ENCODE assay signal across 7 mouse cellular contexts in genomic region chr10:80963031-80963975, GRCm38 (mm10). TPM values are rescaled to one million over a fixed set of nuclear protein-coding genes. Genes with fewer than 3 reads are reported as not detected.
DNase-seq lines count a peak whose midpoint lies in the region; ATAC-seq lines count a peak whose summit lies in the region.

No protein-coding gene starts in this region.

- ATAC-seq in heart, embryonic 12.5 days (ENCODE audit: insufficient number of reproducible peaks, low FRiP score) = no peak; the same call in 1 of the 2 replicates
- ATAC-seq in liver, embryonic 12.5 days = 0 out of 2 replicates have a peak, but pooled peaks have one; percentile 25
- no peak for ATAC-seq in forebrain, embryonic 13.5 days

- H3K27ac ChIP-seq in heart, embryonic 12.5 days (ENCODE audit: poor library complexity, severe bottlenecking) = peak overlapping the region; percentile 82
- peak overlapping the region; percentile 65 for H3K27ac ChIP-seq in liver, embryonic 12.5 days
- no peak overlapping the region for H3K27ac ChIP-seq in forebrain, embryonic 13.5 days

- H3K9ac ChIP-seq in heart, embryonic 12.5 days = 0 out of 2 replicates have a peak overlapping the region, but pooled peaks have one; percentile 28
- no peak overlapping the region for H3K9ac ChIP-seq in liver, embryonic 12.5 days
- no peak overlapping the region for H3K9ac ChIP-seq in forebrain, embryonic 13.5 days

- WGBS in heart, embryonic 12.5 days = 29% methylated on average over 12 of the region's 12 CpGs
- 50% methylated on average over 12 of the region's 12 CpGs for WGBS in liver, embryonic 12.5 days (ENCODE audit: insufficient replicate concordance)
- 61% methylated on average over 12 of the region's 12 CpGs for WGBS in forebrain, embryonic 13.5 days

- no peaks in the 10 kb centered on the region for H3K9me3 ChIP-seq in heart, embryonic 12.5 days (replicated peaks)
- H3K9me3 ChIP-seq in liver, embryonic 12.5 days (replicated peaks) = no peaks in the 10 kb centered on the region
- no peaks in the 10 kb centered on the region for H3K9me3 ChIP-seq in forebrain, embryonic 13.5 days (replicated peaks)

- no peaks in the 10 kb centered on the region for H3K36me3 ChIP-seq in heart, embryonic 12.5 days
- H3K36me3 ChIP-seq in liver, embryonic 12.5 days = no peaks in the 10 kb centered on the region
- no peaks in the 10 kb centered on the region for H3K36me3 ChIP-seq in forebrain, embryonic 13.5 days (ENCODE audit: poor library complexity, severe bottlenecking)

- peak; percentile 57 for DNase-seq in retina, postnatal 1 day
- no peak for DNase-seq in retina, embryonic 14.5 days (ENCODE audit: low spot score)
- DNase-seq in urinary bladder, postnatal 14 days (ENCODE audit: low spot score) = no peak
- no peak for DNase-seq in thymus, postnatal 4 days

- H3K27me3 ChIP-seq in heart, embryonic 12.5 days (replicated peaks) = no peaks in the 10 kb centered on the region
- peaks cover 7% of the 10 kb centered on the region; the same call in 1 of the 2 replicates for H3K27me3 ChIP-seq in liver, embryonic 12.5 days (replicated peaks)
- peaks cover 5% of the 10 kb centered on the region; the same call in 1 of the 2 replicates for H3K27me3 ChIP-seq in forebrain, embryonic 13.5 days

- no peak overlapping the region for H3K4me3 ChIP-seq in heart, embryonic 12.5 days
- H3K4me3 ChIP-seq in liver, embryonic 12.5 days = no peak overlapping the region
- no peak overlapping the region for H3K4me3 ChIP-seq in forebrain, embryonic 13.5 days

- H3K4me2 ChIP-seq in heart, embryonic 12.5 days = peak overlapping the region; percentile 7; the same call in 1 of the 2 replicates
- no peak overlapping the region for H3K4me2 ChIP-seq in liver, embryonic 12.5 days
- no peak overlapping the region for H3K4me2 ChIP-seq in forebrain, embryonic 13.5 days

- H3K4me1 ChIP-seq in heart, embryonic 12.5 days (replicated peaks) = peaks cover 65% of the 10 kb centered on the region
- peaks cover 37% of the 10 kb centered on the region for H3K4me1 ChIP-seq in liver, embryonic 12.5 days
- peaks cover 15% of the 10 kb centered on the region for H3K4me1 ChIP-seq in forebrain, embryonic 13.5 days

RNA-seq across cellular contexts. Expression of gene Gadd45b, which starts 33.4 kb away (rescaled TPM):
- 27.8 and 29.9 TPM in 2 replicates for polyA plus RNA-seq in heart, embryonic 12.5 days (2016; fragmentation: Nextera tagmentation; extraction: Ambion mirVana)
- 1.6 and 2.0 TPM in 2 replicates for polyA plus RNA-seq in liver, embryonic 12.5 days (2016; fragmentation: Nextera tagmentation; extraction: Ambion mirVana)
- 4.9 and 5.1 TPM in 2 replicates for polyA plus RNA-seq in forebrain, embryonic 13.5 days (2015; fragmentation: Nextera tagmentation; extraction: Ambion mirVana)

RNA-seq across cellular contexts. Expression of gene Lmnb2, which starts 45.3 kb away (rescaled TPM):
- polyA plus RNA-seq in heart, embryonic 12.5 days (2016; fragmentation: Nextera tagmentation; extraction: Ambion mirVana) = 34.3 and 35.3 TPM in 2 replicates
- polyA plus RNA-seq in liver, embryonic 12.5 days (2016; fragmentation: Nextera tagmentation; extraction: Ambion mirVana) = 23.1 and 23.6 TPM in 2 replicates
- 54.0 and 54.9 TPM in 2 replicates for polyA plus RNA-seq in forebrain, embryonic 13.5 days (2015; fragmentation: Nextera tagmentation; extraction: Ambion mirVana)

RNA-seq across cellular contexts. Expression of gene Gng7, which starts 51.4 kb away (rescaled TPM):
- 1.5 and 1.7 TPM in 2 replicates for polyA plus RNA-seq in heart, embryonic 12.5 days (2016; fragmentation: Nextera tagmentation; extraction: Ambion mirVana)
- 0.80 and 0.81 TPM in 2 replicates for polyA plus RNA-seq in liver, embryonic 12.5 days (2016; fragmentation: Nextera tagmentation; extraction: Ambion mirVana)
- 14.8 and 17.6 TPM in 2 replicates for polyA plus RNA-seq in forebrain, embryonic 13.5 days (2015; fragmentation: Nextera tagmentation; extraction: Ambion mirVana)
